Mouse (Mus musculus): ENCODE results near the gene Gm2075. TPM values are rescaled to one million over a fixed set of nuclear protein-coding genes. Genes with fewer than 3 reads are reported as not detected.

Gene Gm2075
- total and polyA plus RNA-seq, 3 experiments = not detected

Other genes with a start within 250 kb of the Gm2075 start
- gene Gm21319, start 236.1 kb upstream of the Gm2075 start, total RNA-seq (2012; rRNA removed) = not detected in 2 replicates
- gene Gm21319, start 236.1 kb upstream of the Gm2075 start, polyA plus RNA-seq (2012; ENCODE audit: insufficient read depth in 1 of 2, insufficient read length in 2 of 2, low read depth in 1 of 2, low replicate concordance in 2 of 2, missing spikeins in 1 of 2) = not detected
- not detected in 2 replicates for gene Gm21936, start 216.3 kb upstream of the Gm2075 start, total RNA-seq (2012; rRNA removed)
- not detected for gene Gm21936, start 216.3 kb upstream of the Gm2075 start, polyA plus RNA-seq (2012; ENCODE audit: insufficient read depth in 1 of 2, insufficient read length in 2 of 2, low read depth in 1 of 2, low replicate concordance in 2 of 2, missing spikeins in 1 of 2)
- not detected in 2 replicates for gene BB287469, start 195.3 kb upstream of the Gm2075 start, total RNA-seq (2012; rRNA removed)
- gene BB287469, start 195.3 kb upstream of the Gm2075 start, polyA plus RNA-seq (2012; ENCODE audit: insufficient read depth in 1 of 2, insufficient read length in 2 of 2, low read depth in 1 of 2, low replicate concordance in 2 of 2, missing spikeins in 1 of 2) = not detected
- gene Gm2001, start 169.5 kb upstream of the Gm2075 start, total RNA-seq (2012; rRNA removed) = not detected in 2 replicates
- gene Gm2001, start 169.5 kb upstream of the Gm2075 start, polyA plus RNA-seq (2012; ENCODE audit: insufficient read depth in 1 of 2, insufficient read length in 2 of 2, low read depth in 1 of 2, low replicate concordance in 2 of 2, missing spikeins in 1 of 2) = not detected
- gene Gm2016, start 137.8 kb upstream of the Gm2075 start, total RNA-seq (2012; rRNA removed) = not detected in 2 replicates
- under 1 TPM in 1 of 2 experiments, not detected in 1; 0.04 TPM for gene Gm2016, start 137.8 kb upstream of the Gm2075 start, polyA plus RNA-seq (2012; ENCODE audit: insufficient read depth in 1 of 2, insufficient read length in 2 of 2, low read depth in 1 of 2, low replicate concordance in 2 of 2, missing spikeins in 1 of 2)
- not detected in 2 replicates for gene Gm2022, start 116.5 kb upstream of the Gm2075 start, total RNA-seq (2012; rRNA removed)
- not detected for gene Gm2022, start 116.5 kb upstream of the Gm2075 start, polyA plus RNA-seq (2012; ENCODE audit: insufficient read depth in 1 of 2, insufficient read length in 2 of 2, low read depth in 1 of 2, low replicate concordance in 2 of 2, missing spikeins in 1 of 2)
- gene Gm2035, start 92.0 kb upstream of the Gm2075 start, total RNA-seq (2012; rRNA removed) = not detected in 2 replicates
- not detected for gene Gm2035, start 92.0 kb upstream of the Gm2075 start, polyA plus RNA-seq (2012; ENCODE audit: insufficient read depth in 1 of 2, insufficient read length in 2 of 2, low read depth in 1 of 2, low replicate concordance in 2 of 2, missing spikeins in 1 of 2)
- not detected in 2 replicates for gene Gm2042, start 57.8 kb upstream of the Gm2075 start, total RNA-seq (2012; rRNA removed)
- not detected for gene Gm2042, start 57.8 kb upstream of the Gm2075 start, polyA plus RNA-seq (2012; ENCODE audit: insufficient read depth in 1 of 2, insufficient read length in 2 of 2, low read depth in 1 of 2, low replicate concordance in 2 of 2, missing spikeins in 1 of 2)
- not detected in 2 replicates for gene Gm6803, start 6.9 kb downstream of the Gm2075 start, total RNA-seq (2012; rRNA removed)
- under 1 TPM in 1 of 2 experiments, not detected in 1; 0.19 TPM for gene Gm6803, start 6.9 kb downstream of the Gm2075 start, polyA plus RNA-seq (2012; ENCODE audit: insufficient read depth in 1 of 2, insufficient read length in 2 of 2, low read depth in 1 of 2, low replicate concordance in 2 of 2, missing spikeins in 1 of 2)
- not detected in 2 replicates for gene Gm2056, start 15.2 kb downstream of the Gm2075 start, total RNA-seq (2012; rRNA removed)
- not detected for gene Gm2056, start 15.2 kb downstream of the Gm2075 start, polyA plus RNA-seq (2012; ENCODE audit: insufficient read depth in 1 of 2, insufficient read length in 2 of 2, low read depth in 1 of 2, low replicate concordance in 2 of 2, missing spikeins in 1 of 2)
- gene Gm16368, start 71.8 kb downstream of the Gm2075 start, total RNA-seq (2012; rRNA removed) = not detected in 2 replicates
- gene Gm16368, start 71.8 kb downstream of the Gm2075 start, polyA plus RNA-seq (2012; ENCODE audit: insufficient read depth in 1 of 2, insufficient read length in 2 of 2, low read depth in 1 of 2, low replicate concordance in 2 of 2, missing spikeins in 1 of 2) = not detected
- not detected in 2 replicates for gene Gm10436, start 170.3 kb downstream of the Gm2075 start, total RNA-seq (2012; rRNA removed)
- not detected for gene Gm10436, start 170.3 kb downstream of the Gm2075 start, polyA plus RNA-seq (2012; ENCODE audit: insufficient read depth in 1 of 2, insufficient read length in 2 of 2, low read depth in 1 of 2, low replicate concordance in 2 of 2, missing spikeins in 1 of 2)
- not detected in 2 replicates for gene Gm8332, start 238.3 kb downstream of the Gm2075 start, total RNA-seq (2012; rRNA removed)
- not detected for gene Gm8332, start 238.3 kb downstream of the Gm2075 start, polyA plus RNA-seq (2012; ENCODE audit: insufficient read depth in 1 of 2, insufficient read length in 2 of 2, low read depth in 1 of 2, low replicate concordance in 2 of 2, missing spikeins in 1 of 2)

Measured in MEL (cell line).